7 mouse cellular contexts compared by ENCODE assay signal in genomic region chr11:26210582-26211180, GRCm38 (mm10). TPM values are rescaled to one million over a fixed set of nuclear protein-coding genes. Genes with fewer than 3 reads are reported as not detected.
DNase-seq lines count a peak whose midpoint lies in the region; ATAC-seq and TF ChIP-seq lines count a peak whose summit lies in the region.

TSS of gene 5730522E02Rik (minus strand) at chr11:26210763.

- H3K4me2 ChIP-seq in lung, embryonic 14.5 days: peak within 1 kb of the TSS; percentile 80
- peak within 1 kb of the TSS; percentile 57 for H3K4me2 ChIP-seq in embryonic facial prominence, embryonic 12.5 days (replicated peaks)
- H3K4me2 ChIP-seq in heart, postnatal 0 days (ENCODE audit: low read depth, low read length): peak within 1 kb of the TSS; percentile 72
- H3K4me2 ChIP-seq in liver, embryonic 12.5 days: peak within 1 kb of the TSS; percentile 77
- peak within 1 kb of the TSS; percentile 69 for H3K4me2 ChIP-seq in stomach, embryonic 15.5 days

- H3K9ac ChIP-seq in lung, embryonic 14.5 days: peak within 1 kb of the TSS; percentile 96
- H3K9ac ChIP-seq in embryonic facial prominence, embryonic 12.5 days: peak within 1 kb of the TSS; percentile 91
- H3K9ac ChIP-seq in heart, postnatal 0 days (replicated peaks; ENCODE audit: low read depth, low read length): peak within 1 kb of the TSS; percentile 78
- peak within 1 kb of the TSS; percentile 68 for H3K9ac ChIP-seq in liver, embryonic 12.5 days
- H3K9ac ChIP-seq in stomach, embryonic 15.5 days: peak within 1 kb of the TSS; percentile 78

- ATAC-seq in lung, embryonic 14.5 days (ENCODE audit: insufficient read depth): peak; percentile 39
- no peak; the same call in 1 of the 2 replicates for ATAC-seq in embryonic facial prominence, embryonic 12.5 days (ENCODE audit: insufficient number of reproducible peaks, insufficient read depth, low FRiP score, low TSS enrichment)
- ATAC-seq in heart, postnatal 0 days (ENCODE audit: insufficient read depth, low read depth): peak; percentile 33
- peak; percentile 33 for ATAC-seq in liver, embryonic 12.5 days
- peak; percentile 29 for ATAC-seq in stomach, embryonic 15.5 days (ENCODE audit: insufficient read depth, low FRiP score, low read depth)

- peak within 1 kb of the TSS; percentile 65 for H3K4me3 ChIP-seq in lung, embryonic 14.5 days (ENCODE audit: low read depth, low read length)
- H3K4me3 ChIP-seq in embryonic facial prominence, embryonic 12.5 days: peak within 1 kb of the TSS; percentile 61
- peak within 1 kb of the TSS; percentile 68 for H3K4me3 ChIP-seq in heart, postnatal 0 days (ENCODE audit: low read depth, low read length)
- peak within 1 kb of the TSS; percentile 60 for H3K4me3 ChIP-seq in liver, embryonic 12.5 days
- H3K4me3 ChIP-seq in stomach, embryonic 15.5 days (replicated peaks): peak within 1 kb of the TSS; percentile 69

- no peaks in the 10 kb centered on the region for H3K27me3 ChIP-seq in lung, embryonic 14.5 days (ENCODE audit: insufficient read depth, low read length)
- H3K27me3 ChIP-seq in embryonic facial prominence, embryonic 12.5 days: no peaks in the 10 kb centered on the region
- H3K27me3 ChIP-seq in heart, postnatal 0 days (ENCODE audit: control insufficient read depth, insufficient read depth, low read length): no peaks in the 10 kb centered on the region
- peaks cover 11% of the 10 kb centered on the region for H3K27me3 ChIP-seq in liver, embryonic 12.5 days (replicated peaks)
- H3K27me3 ChIP-seq in stomach, embryonic 15.5 days (replicated peaks): no peaks in the 10 kb centered on the region

- no peaks in the 10 kb centered on the region for H3K36me3 ChIP-seq in lung, embryonic 14.5 days (ENCODE audit: insufficient read depth)
- no peaks in the 10 kb centered on the region for H3K36me3 ChIP-seq in embryonic facial prominence, embryonic 12.5 days
- no peaks in the 10 kb centered on the region for H3K36me3 ChIP-seq in heart, postnatal 0 days (replicated peaks; ENCODE audit: control insufficient read depth, insufficient read depth, low read length)
- H3K36me3 ChIP-seq in liver, embryonic 12.5 days: no peaks in the 10 kb centered on the region
- no peaks in the 10 kb centered on the region for H3K36me3 ChIP-seq in stomach, embryonic 15.5 days

- no peaks in the 10 kb centered on the region for H3K9me3 ChIP-seq in lung, embryonic 14.5 days (ENCODE audit: low read depth, low read length)
- no peaks in the 10 kb centered on the region for H3K9me3 ChIP-seq in embryonic facial prominence, embryonic 12.5 days
- H3K9me3 ChIP-seq in heart, postnatal 0 days (replicated peaks; ENCODE audit: control insufficient read depth, low read length): no peaks in the 10 kb centered on the region
- no peaks in the 10 kb centered on the region for H3K9me3 ChIP-seq in liver, embryonic 12.5 days (replicated peaks)
- H3K9me3 ChIP-seq in stomach, embryonic 15.5 days: no peaks in the 10 kb centered on the region

- TF ChIP-seq CTCF in lung, embryonic 14.5 days (IDR thresholded peaks at IDR 0.05; ENCODE audit: low read depth): no peak
- no peak for TF ChIP-seq CTCF in heart, postnatal 0 days (IDR thresholded peaks at IDR 0.05; ENCODE audit: low read depth)

- TF ChIP-seq EP300 in heart, postnatal 0 days (IDR thresholded peaks at IDR 0.05; ENCODE audit: low read depth): no peak

- no peaks in the 10 kb centered on the region for H3K4me1 ChIP-seq in lung, embryonic 14.5 days (ENCODE audit: insufficient read depth)
- no peaks in the 10 kb centered on the region for H3K4me1 ChIP-seq in embryonic facial prominence, embryonic 12.5 days
- H3K4me1 ChIP-seq in heart, postnatal 0 days (ENCODE audit: control insufficient read depth, insufficient read depth): no peaks in the 10 kb centered on the region
- H3K4me1 ChIP-seq in liver, embryonic 12.5 days: no peaks in the 10 kb centered on the region
- peaks cover 3% of the 10 kb centered on the region; the same call in 1 of the 2 replicates for H3K4me1 ChIP-seq in stomach, embryonic 15.5 days

- 2% methylated on average over 31 of the region's 31 CpGs for WGBS in lung, embryonic 14.5 days
- WGBS in embryonic facial prominence, embryonic 12.5 days: 3% methylated on average over 31 of the region's 31 CpGs
- WGBS in heart, postnatal 0 days: 3% methylated on average over 26 of the region's 31 CpGs
- 2% methylated on average over 31 of the region's 31 CpGs for WGBS in liver, embryonic 12.5 days (ENCODE audit: insufficient replicate concordance)
- 1% methylated on average over 31 of the region's 31 CpGs for WGBS in stomach, embryonic 15.5 days

- peak; percentile 50 for DNase-seq in lung, embryonic 14.5 days
- no peak for DNase-seq in lung, postnatal 25 days (ENCODE audit: low spot score)
- DNase-seq in heart, postnatal 0 days (ENCODE audit: low spot score): peak; percentile 19
- no peak for DNase-seq in spleen, postnatal 4 days (ENCODE audit: low spot score in 2 of 2)

- peak within 1 kb of the TSS; percentile 94 for H3K27ac ChIP-seq in lung, embryonic 14.5 days (ENCODE audit: low read depth)
- peak within 1 kb of the TSS; percentile 97 for H3K27ac ChIP-seq in embryonic facial prominence, embryonic 12.5 days
- peak within 1 kb of the TSS; percentile 82 for H3K27ac ChIP-seq in heart, postnatal 0 days (ENCODE audit: low read depth)
- peak within 1 kb of the TSS; percentile 77 for H3K27ac ChIP-seq in liver, embryonic 12.5 days
- H3K27ac ChIP-seq in stomach, embryonic 15.5 days: peak within 1 kb of the TSS; percentile 93

RNA-seq across cellular contexts. Expression of gene 5730522E02Rik, which starts in this region (rescaled TPM):
- 2.7 and 2.9 TPM in 2 replicates for polyA plus RNA-seq in lung, embryonic 14.5 days (2014; fragmentation: Nextera tagmentation; extraction: Ambion mirVana)
- 10.6 and 11.2 TPM in 2 replicates for polyA plus RNA-seq in embryonic facial prominence, embryonic 12.5 days (2016; fragmentation: Nextera tagmentation; extraction: Ambion mirVana)
- not detected in 2 replicates for total RNA-seq in heart, postnatal 0 days (2014; rRNA removed; ENCODE audit: low replicate concordance)
- polyA plus RNA-seq in heart, postnatal 0 days (2015; fragmentation: Nextera tagmentation; extraction: Ambion mirVana): 0.52 and 1.1 TPM in 2 replicates
- 0.42 and 0.45 TPM in 2 replicates for polyA plus RNA-seq in liver, embryonic 12.5 days (2016; fragmentation: Nextera tagmentation; extraction: Ambion mirVana)
- polyA plus RNA-seq in stomach, embryonic 15.5 days (2015; fragmentation: Nextera tagmentation; extraction: Ambion mirVana): 2.7 and 3.2 TPM in 2 replicates

Comparison
In these comparisons a context has a peak if more than half of its experiments do, and no peak if none do; other contexts are left out.
1. DNase-seq: peak in lung, embryonic 14.5 days (single experiment) and heart, postnatal 0 days (single experiment); none in lung, postnatal 25 days (single experiment) and spleen, postnatal 4 days (0 of 2).
2. Peak in ATAC-seq, H3K4me3 ChIP-seq, H3K27ac ChIP-seq, H3K9ac ChIP-seq and H3K4me2 ChIP-seq in liver, embryonic 12.5 days; RNA of the gene not detected or under 1 TPM.
3. Peak in every context shown above with its lines, with median percentiles within 50 percentile points of each other: H3K27ac ChIP-seq, H3K4me2 ChIP-seq, H3K4me3 ChIP-seq and H3K9ac ChIP-seq.